Mouse (Mus musculus) testis, adult 2 months (tissue): ENCODE data around the gene Sinhcaf.

ENCODE experiments used
- CTCF ChIP-seq: fragments of 200-500 bp; IDR thresholded peaks from 2 replicates; pipeline ENCODE4 v1.5.1; 2012; ENCODE audit warnings: low read depth, mild to moderate bottlenecking, inconsistent platforms, low read length, moderate library complexity; ENCODE audit not compliant: control insufficient read depth, insufficient read depth, insufficient replicate concordance
- POLR2A ChIP-seq: fragments of 200-500 bp; IDR thresholded peaks from 2 replicates; pipeline ENCODE4 v1.6.1; 2012; ENCODE audit warnings: low read depth, mild to moderate bottlenecking, inconsistent platforms, low read length, moderate library complexity; ENCODE audit not compliant: control insufficient read depth

DNA sequence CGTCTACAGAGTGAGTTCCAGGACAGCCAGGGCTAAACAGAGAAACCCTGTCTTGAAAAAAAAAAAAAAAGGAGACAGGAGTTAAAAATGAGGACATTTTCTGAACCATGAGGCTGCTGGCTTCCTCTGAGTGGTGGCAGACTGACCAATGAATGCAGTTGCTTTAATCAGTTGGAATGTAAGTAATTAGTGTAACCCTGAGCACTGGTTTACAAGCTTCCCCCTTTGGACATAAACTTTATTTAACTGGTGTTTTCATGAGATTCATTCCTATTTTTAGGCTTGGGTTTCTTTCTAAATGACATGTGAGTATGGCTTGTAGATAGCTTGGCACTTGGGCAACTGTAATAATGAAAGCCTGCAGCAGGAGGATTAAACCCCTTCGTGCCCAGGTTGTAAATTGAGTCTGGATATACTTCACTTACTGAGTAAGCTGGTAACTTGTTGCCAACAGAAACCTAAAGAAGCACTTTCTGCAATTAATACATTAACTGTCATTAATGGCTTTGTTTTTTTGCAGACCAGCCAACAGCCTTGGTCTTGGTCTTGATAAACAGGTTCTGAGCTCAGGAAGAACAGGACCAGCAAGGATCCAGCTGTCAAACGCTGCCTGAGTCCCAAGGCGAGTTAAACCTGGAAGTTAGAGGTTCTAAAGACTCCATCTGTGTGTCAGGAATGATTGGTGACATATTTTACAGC, 13.4 kb upstream of the Sinhcaf start:
- TF ChIP-seq POLR2A (no peak), CTCF (no peak)
